Mouse (Mus musculus): ENCODE data around the gene Olfr820. TPM values are rescaled to one million over a fixed set of nuclear protein-coding genes. Genes with fewer than 3 reads are reported as not detected.
"Not testable (repeated sequence)": the region's sequence is repeated elsewhere in the genome, so short reads cannot be mapped to it uniquely, and the experiment has no call there.

Gene Olfr820
- not detected in 2 replicates for total RNA-seq (2017)

DNA sequence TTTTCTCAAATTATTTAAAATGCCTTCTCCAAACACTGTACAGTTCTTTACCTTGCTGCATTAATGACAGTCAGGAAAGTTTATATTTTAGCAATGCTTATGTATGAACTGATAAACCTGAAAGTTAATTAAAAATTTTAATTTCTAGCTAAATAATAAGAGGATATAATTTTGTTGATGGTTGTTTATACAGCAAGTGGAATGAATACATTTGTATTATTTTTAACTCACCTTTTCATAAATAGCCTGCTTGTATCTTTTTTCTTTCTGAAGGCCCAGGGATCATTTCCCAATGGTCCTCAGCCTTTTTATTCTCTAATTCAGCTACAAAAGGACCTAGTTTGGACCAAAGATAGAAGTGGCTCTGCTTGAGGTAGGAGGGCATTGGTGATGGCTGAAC is at the start of gene Olfr820:
TSS of gene Olfr820 (plus strand) at position 301 of the 400 bp plus-strand sequence.
- ATAC-seq (replicated peaks; ENCODE audit: low read depth, poor library complexity, severe bottlenecking) = no peak

DNA sequence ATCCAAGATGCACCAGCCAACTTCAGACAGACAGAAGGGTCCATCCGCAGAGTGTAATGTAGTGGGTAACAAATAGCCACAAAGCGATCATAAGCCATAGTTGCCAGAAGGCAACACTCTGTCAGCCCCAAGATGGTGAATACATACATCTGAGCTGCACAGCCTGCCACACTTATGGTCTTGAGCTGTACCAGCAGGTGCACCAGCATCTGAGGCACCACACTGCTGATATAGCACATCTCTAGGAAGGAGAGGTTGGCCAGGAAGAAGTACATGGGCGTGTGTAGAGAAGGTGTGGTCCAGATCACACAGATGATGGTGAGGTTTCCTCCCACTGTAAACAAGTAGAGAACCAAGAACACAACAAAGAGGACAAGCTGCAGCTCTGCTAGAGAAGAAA is 46.2 kb upstream of the Olfr820 start:
- ATAC-seq (replicated peaks; ENCODE audit: low read depth, poor library complexity, severe bottlenecking) = not testable (repeated sequence)

DNA sequence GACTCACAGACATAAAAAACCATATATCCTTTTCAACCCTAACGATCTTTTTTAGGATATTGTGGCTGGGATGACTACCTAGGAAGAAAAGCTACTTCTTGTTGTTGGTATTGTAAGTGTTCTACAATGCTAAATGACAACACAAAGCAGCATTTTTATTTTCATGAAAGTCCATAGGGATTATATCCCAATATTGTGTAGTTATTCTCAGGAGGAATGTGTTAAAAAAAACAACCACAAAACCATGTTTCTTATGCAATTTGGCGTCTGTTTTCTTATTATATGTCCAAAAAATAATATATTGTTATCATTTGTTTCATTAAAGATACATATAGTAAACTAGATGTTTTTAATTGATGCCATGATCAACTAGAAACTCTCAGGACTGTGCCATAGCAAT is 45.3 kb upstream of the Olfr820 start, which contains the start of gene Olfr819:
TSS of gene Olfr819 (minus strand) at position 101 of the 400 bp plus-strand sequence.
- ATAC-seq (replicated peaks; ENCODE audit: low read depth, poor library complexity, severe bottlenecking) = not testable (repeated sequence)

DNA sequence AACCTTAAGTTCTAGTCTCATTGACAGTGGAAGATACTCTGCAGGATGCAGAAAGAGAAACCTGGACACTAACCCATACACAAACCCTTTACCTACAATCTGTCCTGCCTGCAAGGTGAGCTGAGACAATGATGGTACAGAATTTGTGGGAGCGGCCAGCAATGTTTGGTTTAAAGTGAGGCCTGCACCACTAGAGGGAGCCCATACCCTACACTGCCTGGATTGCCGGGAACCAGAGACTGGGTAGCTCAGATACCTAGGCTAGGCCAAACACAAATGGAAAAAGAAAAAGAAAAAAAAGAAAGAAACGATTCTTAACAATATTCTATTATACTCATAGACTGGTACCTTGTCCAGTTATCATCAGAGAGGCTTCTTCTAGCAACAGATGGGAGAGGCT is 39.4 kb upstream of the Olfr820 start:
- peak; percentile 86 for ATAC-seq (replicated peaks; ENCODE audit: low read depth, poor library complexity, severe bottlenecking)

DNA sequence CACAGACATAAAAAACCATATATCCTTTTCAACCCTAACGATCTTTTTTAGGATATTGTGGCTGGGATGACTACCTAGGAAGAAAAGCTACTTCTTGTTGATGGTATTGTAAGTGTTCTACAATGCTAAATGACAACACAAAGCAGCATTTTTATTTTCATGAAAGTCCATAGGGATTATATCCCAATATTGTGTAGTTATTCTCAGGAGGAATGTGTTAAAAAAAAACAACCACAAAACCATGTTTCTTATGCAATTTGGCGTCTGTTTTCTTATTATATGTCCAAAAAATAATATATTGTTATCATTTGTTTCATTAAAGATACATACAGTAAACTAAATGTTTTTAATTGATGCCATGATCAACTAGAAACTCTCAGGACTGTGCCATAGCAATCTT is 36.4 kb upstream of the Olfr820 start, which contains the start of gene Olfr247:
TSS of gene Olfr247 (minus strand) at position 101 of the 400 bp plus-strand sequence.
- ATAC-seq (replicated peaks; ENCODE audit: low read depth, poor library complexity, severe bottlenecking) = not testable (repeated sequence)

DNA sequence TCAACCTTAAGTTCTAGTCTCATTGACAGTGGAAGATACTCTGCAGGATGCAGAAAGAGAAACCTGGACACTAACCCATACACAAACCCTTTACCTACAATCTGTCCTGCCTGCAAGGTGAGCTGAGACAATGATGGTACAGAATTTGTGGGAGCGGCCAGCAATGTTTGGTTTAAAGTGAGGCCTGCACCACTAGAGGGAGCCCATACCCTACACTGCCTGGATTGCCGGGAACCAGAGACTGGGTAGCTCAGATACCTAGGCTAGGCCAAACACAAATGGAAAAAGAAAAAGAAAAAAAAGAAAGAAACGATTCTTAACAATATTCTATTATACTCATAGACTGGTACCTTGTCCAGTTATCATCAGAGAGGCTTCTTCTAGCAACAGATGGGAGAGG is 30.6 kb upstream of the Olfr820 start:
- peak; percentile 84 for ATAC-seq (replicated peaks; ENCODE audit: low read depth, poor library complexity, severe bottlenecking)

DNA sequence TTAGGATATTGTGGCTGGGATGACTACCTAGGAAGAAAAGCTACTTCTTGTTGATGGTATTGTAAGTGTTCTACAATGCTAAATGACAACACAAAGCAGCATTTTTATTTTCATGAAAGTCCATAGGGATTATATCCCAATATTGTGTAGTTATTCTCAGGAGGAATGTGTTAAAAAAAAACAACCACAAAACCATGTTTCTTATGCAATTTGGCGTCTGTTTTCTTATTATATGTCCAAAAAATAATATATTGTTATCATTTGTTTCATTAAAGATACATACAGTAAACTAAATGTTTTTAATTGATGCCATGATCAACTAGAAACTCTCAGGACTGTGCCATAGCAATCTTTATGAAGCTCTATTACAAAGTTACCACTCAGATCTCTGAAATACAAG is 27.5 kb upstream of the Olfr820 start, which contains the start of gene Gm10310:
TSS of gene Gm10310 (minus strand) at position 101 of the 400 bp plus-strand sequence.
- ATAC-seq (replicated peaks; ENCODE audit: low read depth, poor library complexity, severe bottlenecking) = not testable (repeated sequence)

DNA sequence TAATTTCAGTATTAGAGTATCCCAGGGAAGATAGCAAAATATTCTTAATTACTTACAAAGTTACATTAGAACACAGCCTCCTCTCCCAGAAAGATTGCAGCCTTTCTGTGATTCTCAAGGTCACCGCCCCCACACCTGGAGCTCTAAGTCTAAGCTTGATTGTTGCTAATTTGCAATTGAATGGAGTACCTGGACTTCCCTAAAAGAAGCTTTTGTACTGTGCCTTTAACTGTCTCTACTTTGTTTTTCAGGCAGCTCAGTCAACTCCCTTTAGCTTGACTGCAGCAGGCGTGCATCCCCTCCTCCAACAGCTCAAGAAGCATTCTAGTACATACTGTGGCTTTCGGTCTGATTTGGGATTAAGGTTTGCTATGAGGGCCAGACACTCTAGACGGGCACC is 8.3 kb upstream of the Olfr820 start:
- ATAC-seq (replicated peaks; ENCODE audit: low read depth, poor library complexity, severe bottlenecking) = not testable (repeated sequence)

DNA sequence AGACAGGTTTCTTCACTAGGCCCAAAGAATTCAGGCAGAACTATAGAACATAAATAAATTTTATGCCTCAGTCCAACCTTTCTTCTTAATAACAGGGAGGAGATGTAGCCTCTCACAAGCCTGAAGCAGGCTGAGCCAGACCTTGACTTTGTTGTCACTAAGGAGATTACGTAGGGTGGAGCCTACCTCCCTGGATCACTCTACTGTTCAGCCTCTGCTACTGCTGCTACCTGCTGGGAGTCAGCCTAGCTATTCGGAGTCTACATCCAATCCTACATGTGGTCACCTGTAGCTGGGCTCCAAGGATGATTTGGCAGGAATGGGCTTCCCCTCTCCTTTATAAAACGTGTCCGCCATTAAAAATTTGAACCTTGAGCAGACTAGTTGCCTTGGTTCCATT is 7.1 kb upstream of the Olfr820 start:
- not testable (repeated sequence) for ATAC-seq (replicated peaks; ENCODE audit: low read depth, poor library complexity, severe bottlenecking)

DNA sequence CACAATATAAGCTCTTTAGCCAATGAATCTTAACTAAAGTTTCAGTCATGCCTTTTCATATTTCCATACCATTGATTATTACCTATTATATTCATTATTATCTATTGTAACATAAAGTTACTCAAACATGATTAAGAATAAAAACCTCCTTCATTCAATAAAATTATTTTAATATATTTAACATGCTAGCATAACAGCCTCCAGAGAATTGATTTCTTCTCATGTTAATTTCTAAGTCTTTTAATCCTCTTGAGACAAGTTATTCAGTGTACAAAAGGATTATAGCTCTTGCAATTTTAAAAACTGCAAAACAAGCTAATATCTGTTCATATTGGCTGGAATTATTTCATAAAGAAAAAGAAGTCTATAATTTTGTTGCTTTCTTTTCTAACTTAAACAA is 17.6 kb downstream of the Olfr820 start, which contains the start of gene Olfr821:
TSS of gene Olfr821 (plus strand) at position 301 of the 400 bp plus-strand sequence.
- no peak for ATAC-seq (replicated peaks; ENCODE audit: low read depth, poor library complexity, severe bottlenecking)

DNA sequence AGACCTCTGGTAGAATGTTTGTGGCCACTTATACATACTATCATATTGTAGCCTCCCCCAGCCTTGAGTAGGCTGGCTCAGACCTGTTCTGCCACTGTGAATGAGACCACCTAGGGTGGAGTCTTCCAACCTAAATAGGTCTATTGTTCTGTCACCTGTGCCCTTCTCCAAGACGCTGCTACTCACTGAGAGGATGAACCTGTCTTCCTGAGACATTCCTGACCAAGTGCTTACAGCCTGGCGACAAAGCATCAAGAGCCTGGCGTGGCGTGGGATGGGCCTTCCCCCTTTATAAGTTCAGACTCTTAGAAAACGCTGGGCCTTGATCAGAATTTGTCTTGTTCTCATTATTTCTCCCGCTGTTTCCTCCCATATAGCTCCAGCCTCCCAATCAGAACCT is 24.7 kb downstream of the Olfr820 start:
- ATAC-seq (replicated peaks; ENCODE audit: low read depth, poor library complexity, severe bottlenecking) = no peak

Other genes starting within 250 kb of the Olfr820 start
- not detected in 2 replicates for gene Olfr808, start 247.1 kb upstream of the Olfr820 start, total RNA-seq (2017)
- not detected in 2 replicates for gene Olfr809, start 238.0 kb upstream of the Olfr820 start, total RNA-seq (2017)
- not detected in 2 replicates for gene Olfr810, start 217.7 kb upstream of the Olfr820 start, total RNA-seq (2017)
- not detected in 2 replicates for gene Olfr811, start 208.2 kb upstream of the Olfr820 start, total RNA-seq (2017)
- not detected in 2 replicates for gene Olfr812, start 166.5 kb upstream of the Olfr820 start, total RNA-seq (2017)
- not detected in 2 replicates for gene Olfr813, start 157.3 kb upstream of the Olfr820 start, total RNA-seq (2017)
- gene Olfr814, start 132.8 kb upstream of the Olfr820 start, total RNA-seq (2017) = not detected in 2 replicates
- not detected in 2 replicates for gene Olfr815, start 106.8 kb upstream of the Olfr820 start, total RNA-seq (2017)
- gene Olfr816, start 97.0 kb upstream of the Olfr820 start, total RNA-seq (2017) = not detected in 2 replicates
- not detected in 2 replicates for gene Olfr818, start 63.5 kb upstream of the Olfr820 start, total RNA-seq (2017)
- not detected in 2 replicates for gene Olfr819, start 45.4 kb upstream of the Olfr820 start, total RNA-seq (2017)
- gene Olfr247, start 36.5 kb upstream of the Olfr820 start, total RNA-seq (2017) = not detected in 2 replicates
- not detected in 2 replicates for gene Gm10310, start 27.6 kb upstream of the Olfr820 start, total RNA-seq (2017)
- not detected in 2 replicates for gene Olfr821, start 17.7 kb downstream of the Olfr820 start, total RNA-seq (2017)
- gene Olfr822, start 58.6 kb downstream of the Olfr820 start, total RNA-seq (2017) = not detected in 2 replicates
- not detected in 2 replicates for gene Olfr823, start 102.8 kb downstream of the Olfr820 start, total RNA-seq (2017)
- not detected in 2 replicates for gene Olfr824, start 117.4 kb downstream of the Olfr820 start, total RNA-seq (2017)
- not detected in 2 replicates for gene Olfr825, start 154.1 kb downstream of the Olfr820 start, total RNA-seq (2017)
- not detected in 2 replicates for gene Olfr826, start 171.6 kb downstream of the Olfr820 start, total RNA-seq (2017)
- not detected in 2 replicates for gene Olfr827, start 201.8 kb downstream of the Olfr820 start, total RNA-seq (2017)

Measured in common myeloid progenitor, adult 5-6 weeks (primary cell).